Mouse (Mus musculus): ENCODE measurements around the gene Glt8d2. TPM values are rescaled to one million over a fixed set of nuclear protein-coding genes. Genes with fewer than 3 reads are reported as not detected.

Glt8d2 gene
- 3.7 and 4.2 TPM in 2 replicates for polyA plus RNA-seq (2016; fragmentation: Nextera tagmentation; extraction: Ambion mirVana)

GRCm38 (mm10) chr10:82690494-82690893 is at the start of gene Glt8d2:
Gene Glt8d2, minus strand, starts transcription at chr10:82690650.
- no peak for ATAC-seq (ENCODE audit: low FRiP score, low read depth)
- H3K4me1 ChIP-seq = 0 out of 2 replicates have a peak, but pooled peaks cover 5% of the 10 kb centered on the region
- H3K9ac ChIP-seq = no peak within 1 kb of the TSS
- H3K27me3 ChIP-seq (replicated peaks) = no peaks in the 10 kb centered on the region
- H3K4me3 ChIP-seq = no peak within 1 kb of the TSS
- H3K36me3 ChIP-seq = no peaks in the 10 kb centered on the region
- WGBS = 7% methylated on average over 14 of the region's 14 CpGs
- no peaks in the 10 kb centered on the region for H3K9me3 ChIP-seq
- no peak within 1 kb of the TSS for H3K27ac ChIP-seq
- peak within 1 kb of the TSS; percentile 44 for H3K4me2 ChIP-seq (replicated peaks)

DNA sequence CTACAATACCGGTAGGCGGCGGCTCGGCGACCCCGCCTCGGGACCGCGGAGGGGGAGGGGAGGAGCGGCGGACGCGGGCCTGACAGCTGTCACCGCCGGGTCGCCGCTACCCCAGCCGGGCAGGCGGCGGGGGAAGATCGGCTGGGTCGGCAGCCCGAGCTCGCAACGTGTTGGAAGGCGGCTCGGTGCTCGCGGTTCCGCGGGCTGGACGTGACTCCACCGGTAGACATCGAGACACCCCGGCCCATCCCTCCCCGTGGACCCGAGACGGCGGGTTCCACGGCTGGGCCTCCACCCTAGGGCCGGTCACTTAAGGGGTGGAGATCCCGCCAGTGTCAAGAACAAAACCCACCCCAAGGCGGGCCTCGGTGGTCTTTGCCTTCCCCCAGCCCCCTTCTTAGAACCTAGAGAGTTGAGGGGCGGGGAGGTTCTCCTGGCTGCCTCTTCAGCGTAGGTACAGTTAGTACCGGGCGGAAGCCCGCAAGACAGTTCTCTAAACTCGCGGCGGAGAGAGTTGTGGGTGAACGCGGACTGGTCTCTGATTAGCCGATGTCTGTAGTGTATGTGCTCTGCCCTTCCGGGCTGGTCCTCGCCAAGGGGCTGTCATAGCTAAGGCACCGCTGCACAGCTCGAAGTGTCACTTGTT is 9.0 kb upstream of the Glt8d2 start:
- H3K4me3 ChIP-seq = peak overlapping the region; percentile 95
- WGBS = under 1% methylated on average over 58 of the region's 59 CpGs
- no peaks in the 10 kb centered on the region for H3K27me3 ChIP-seq (replicated peaks)
- H3K36me3 ChIP-seq = peaks cover 11% of the 10 kb centered on the region
- H3K27ac ChIP-seq = no peak overlapping the region
- peaks cover 10% of the 10 kb centered on the region for H3K4me1 ChIP-seq
- no peaks in the 10 kb centered on the region for H3K9me3 ChIP-seq
- peak; percentile 81 for ATAC-seq (ENCODE audit: low FRiP score, low read depth)
- H3K9ac ChIP-seq = peak overlapping the region; percentile 82
- H3K4me2 ChIP-seq (replicated peaks) = peak overlapping the region; percentile 90

GRCm38 (mm10) chr10:82698712-82699261 is 8.3 kb upstream of the Glt8d2 start:
- Histone ChIP-seq H3K4me3 (peak overlapping the region; percentile 95), H3K4me2 (replicated peaks) (peak overlapping the region; percentile 90), H3K36me3 (peaks cover 7% of the 10 kb centered on the region), H3K4me1 (peaks cover 10% of the 10 kb centered on the region), H3K9ac (peak overlapping the region; percentile 82), H3K9me3 (no peaks in the 10 kb centered on the region), H3K27me3 (replicated peaks) (no peaks in the 10 kb centered on the region), H3K27ac (peak overlapping the region; percentile 62; the same call in 1 of the 2 replicates)
- WGBS = under 1% methylated on average over 41 of the region's 42 CpGs
- peak; percentile 97 for ATAC-seq (ENCODE audit: low FRiP score, low read depth)

DNA sequence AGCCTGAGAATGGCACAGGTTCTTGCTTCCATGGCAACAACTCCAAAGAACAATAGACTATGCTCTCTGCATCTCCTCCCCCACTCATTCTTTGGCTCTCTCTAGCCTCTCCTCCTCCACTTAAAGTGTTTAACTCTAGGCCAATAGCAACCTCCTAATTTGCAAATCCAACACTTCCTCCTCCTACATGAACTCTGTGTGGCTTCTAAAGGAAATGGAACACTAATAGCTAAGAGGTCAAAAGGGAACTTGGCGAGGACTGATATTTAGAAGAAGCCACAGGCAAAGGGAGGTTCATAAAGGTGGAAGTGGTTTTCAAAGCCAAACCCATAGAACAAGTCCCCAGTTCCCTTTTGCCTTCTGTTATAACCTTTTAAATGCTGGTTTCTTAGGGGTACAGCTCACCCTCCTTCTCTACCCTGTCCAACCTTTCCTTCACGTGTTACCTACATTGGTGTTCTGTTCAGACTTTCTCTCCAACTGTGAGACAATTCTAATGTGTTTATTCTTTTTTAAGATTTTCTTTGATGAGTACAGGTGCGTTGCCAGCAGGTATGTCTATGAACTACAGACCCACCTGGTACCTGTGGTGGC is 7.0 kb upstream of the Glt8d2 start:
- Histone ChIP-seq H3K27ac (no peak overlapping the region), H3K4me2 (replicated peaks) (no peak overlapping the region), H3K36me3 (peaks cover 7% of the 10 kb centered on the region), H3K9me3 (no peaks in the 10 kb centered on the region), H3K27me3 (replicated peaks) (no peaks in the 10 kb centered on the region), H3K9ac (no peak overlapping the region), H3K4me1 (peaks cover 10% of the 10 kb centered on the region), H3K4me3 (no peak overlapping the region)
- 85% methylated on average over 3 of the region's 3 CpGs for WGBS
- ATAC-seq (ENCODE audit: low FRiP score, low read depth) = no peak

GRCm38 (mm10) chr10:82696453-82697079 is 6.1 kb upstream of the Glt8d2 start:
- Histone ChIP-seq H3K36me3 (peaks cover 4% of the 10 kb centered on the region; the same call in 1 of the 2 replicates), H3K4me3 (no peak overlapping the region), H3K4me1 (peaks cover 10% of the 10 kb centered on the region), H3K9ac (no peak overlapping the region), H3K27me3 (replicated peaks) (no peaks in the 10 kb centered on the region), H3K9me3 (no peaks in the 10 kb centered on the region), H3K27ac (no peak overlapping the region), H3K4me2 (replicated peaks) (no peak overlapping the region)
- no peak for ATAC-seq (ENCODE audit: low FRiP score, low read depth)
- WGBS = 69% methylated on average over 4 of the region's 4 CpGs

- ATAC-seq (ENCODE audit: low FRiP score, low read depth) = no peak
- no peak within 1 kb of the TSS for H3K27ac ChIP-seq
- 84% methylated on average over 5 of the region's 5 CpGs for WGBS
Observed at GRCm38 (mm10) chr10:82695956-82696355, 5.5 kb upstream of the Glt8d2 start, which contains the start of gene Hcfc2. Gene Hcfc2, plus strand, starts transcription at chr10:82696160.

GRCm38 (mm10) chr10:82689681-82690211 is 704 bp downstream of the Glt8d2 start:
- no peaks in the 10 kb centered on the region for H3K36me3 ChIP-seq
- H3K4me2 ChIP-seq (replicated peaks) = peak overlapping the region; percentile 44
- H3K27me3 ChIP-seq (replicated peaks) = no peaks in the 10 kb centered on the region
- no peak overlapping the region for H3K4me3 ChIP-seq
- no peaks in the 10 kb centered on the region for H3K9me3 ChIP-seq
- WGBS = 83% methylated on average over 7 of the region's 7 CpGs
- 0 out of 2 replicates have a peak, but pooled peaks cover 5% of the 10 kb centered on the region for H3K4me1 ChIP-seq
- H3K27ac ChIP-seq = no peak overlapping the region
- H3K9ac ChIP-seq = no peak overlapping the region
- no peak for ATAC-seq (ENCODE audit: low FRiP score, low read depth)

More at GRCm38 (mm10) chr10:82695956-82696355, 5.5 kb upstream of the Glt8d2 start, which contains the start of gene Hcfc2:
- Histone ChIP-seq H3K4me3 (no peak within 1 kb of the TSS), H3K27me3 (replicated peaks) (no peaks in the 10 kb centered on the region), H3K4me1 (peaks cover 10% of the 10 kb centered on the region), H3K4me2 (replicated peaks) (no peak within 1 kb of the TSS), H3K9ac (no peak within 1 kb of the TSS), H3K36me3 (no peaks in the 10 kb centered on the region), H3K9me3 (no peaks in the 10 kb centered on the region)

DNA sequence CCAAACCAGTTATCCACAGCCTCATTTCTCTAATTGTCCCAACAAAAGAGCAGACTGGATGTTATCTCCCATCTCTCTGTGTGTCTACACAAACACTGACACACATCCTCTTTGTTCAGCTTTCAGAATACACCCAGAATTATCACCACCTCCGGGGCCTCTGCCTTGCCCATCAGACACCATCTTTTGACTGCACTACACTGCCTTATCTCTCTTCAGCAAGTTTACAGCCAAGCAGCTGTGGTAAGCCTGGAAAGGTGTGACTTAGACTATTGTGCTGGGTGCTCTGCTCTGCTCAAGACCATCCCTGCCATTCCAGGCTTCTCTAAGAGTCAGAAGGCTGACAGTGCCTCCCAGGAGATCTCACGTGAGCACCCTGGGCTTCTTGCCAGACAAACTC is 5.0 kb downstream of the Glt8d2 start:
- Histone ChIP-seq H3K9ac (no peak overlapping the region), H3K27ac (no peak overlapping the region), H3K27me3 (replicated peaks) (no peaks in the 10 kb centered on the region), H3K36me3 (no peaks in the 10 kb centered on the region), H3K4me3 (no peak overlapping the region), H3K9me3 (no peaks in the 10 kb centered on the region), H3K4me1 (0 out of 2 replicates have a peak, but pooled peaks cover 2% of the 10 kb centered on the region), H3K4me2 (replicated peaks) (no peak overlapping the region)
- no peak for ATAC-seq (ENCODE audit: low FRiP score, low read depth)
- WGBS = 77% methylated on average over 2 of the region's 2 CpGs

GRCm38 (mm10) chr10:82681639-82682038 is 8.8 kb downstream of the Glt8d2 start:
- Histone ChIP-seq H3K27ac (no peak overlapping the region), H3K27me3 (replicated peaks) (no peaks in the 10 kb centered on the region)
- 87% methylated on average over 7 of the region's 7 CpGs for WGBS

GRCm38 (mm10) chr10:82680769-82681168 is 9.7 kb downstream of the Glt8d2 start:
- H3K4me1 ChIP-seq = no peaks in the 10 kb centered on the region
- WGBS = 94% methylated on average over 5 of the region's 5 CpGs

More at GRCm38 (mm10) chr10:82681639-82682038, 8.8 kb downstream of the Glt8d2 start:
- no peak for ATAC-seq (ENCODE audit: low FRiP score, low read depth)
- no peaks in the 10 kb centered on the region for H3K4me1 ChIP-seq
- no peaks in the 10 kb centered on the region for H3K36me3 ChIP-seq
- H3K4me2 ChIP-seq (replicated peaks) = no peak overlapping the region
- no peaks in the 10 kb centered on the region for H3K9me3 ChIP-seq
- H3K9ac ChIP-seq = no peak overlapping the region
- H3K4me3 ChIP-seq = no peak overlapping the region

GRCm38 (mm10) chr10:82676949-82677348 is 13.5 kb downstream of the Glt8d2 start:
- Histone ChIP-seq H3K4me1 (no peaks in the 10 kb centered on the region), H3K4me2 (replicated peaks) (no peak overlapping the region), H3K27ac (no peak overlapping the region), H3K9me3 (no peaks in the 10 kb centered on the region), H3K9ac (no peak overlapping the region), H3K36me3 (no peaks in the 10 kb centered on the region), H3K27me3 (replicated peaks) (no peaks in the 10 kb centered on the region), H3K4me3 (no peak overlapping the region)
- 85% methylated on average over 6 of the region's 6 CpGs for WGBS
- ATAC-seq (ENCODE audit: low FRiP score, low read depth) = no peak

More at GRCm38 (mm10) chr10:82680769-82681168, 9.7 kb downstream of the Glt8d2 start:
- no peaks in the 10 kb centered on the region for H3K27me3 ChIP-seq (replicated peaks)
- H3K9ac ChIP-seq = no peak overlapping the region
- H3K9me3 ChIP-seq = no peaks in the 10 kb centered on the region
- no peak for ATAC-seq (ENCODE audit: low FRiP score, low read depth)
- H3K36me3 ChIP-seq = no peaks in the 10 kb centered on the region
- no peak overlapping the region for H3K27ac ChIP-seq
- no peak overlapping the region for H3K4me3 ChIP-seq
- H3K4me2 ChIP-seq (replicated peaks) = no peak overlapping the region

DNA sequence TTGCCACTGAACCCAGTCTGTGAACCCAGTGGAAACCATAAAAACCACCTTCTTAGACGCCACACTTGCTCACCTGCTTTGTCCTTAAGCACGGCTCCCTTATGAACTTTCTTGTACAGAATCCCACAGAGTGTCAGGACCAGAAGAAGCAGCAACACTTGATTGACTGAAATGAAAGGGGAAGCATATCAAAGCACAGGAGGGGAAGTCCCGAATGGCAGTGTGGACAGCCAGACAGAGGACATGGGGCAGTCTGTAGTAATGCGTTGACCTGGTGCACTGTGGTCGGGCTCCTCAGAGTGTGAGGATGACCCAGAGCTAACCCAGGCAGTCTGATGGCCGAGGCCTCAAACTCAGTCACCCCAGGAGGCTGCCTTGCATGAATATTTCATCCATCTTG is 20.2 kb downstream of the Glt8d2 start:
- no peaks in the 10 kb centered on the region for H3K9me3 ChIP-seq
- H3K4me2 ChIP-seq (replicated peaks) = no peak overlapping the region
- H3K4me3 ChIP-seq = no peak overlapping the region
- ATAC-seq (ENCODE audit: low FRiP score, low read depth) = no peak
- H3K9ac ChIP-seq = no peak overlapping the region
- H3K4me1 ChIP-seq = peaks cover 4% of the 10 kb centered on the region; the same call in 1 of the 2 replicates
- H3K27ac ChIP-seq = no peak overlapping the region
- no peaks in the 10 kb centered on the region for H3K36me3 ChIP-seq
- 69% methylated on average over 6 of the region's 6 CpGs for WGBS
- no peaks in the 10 kb centered on the region for H3K27me3 ChIP-seq (replicated peaks)

All from neural tube, embryonic 12.5 days (tissue).